Mouse (Mus musculus) layer of hippocampus, adult 9-11 months (tissue): ENCODE measurements around the gene 1700001C19Rik.
"Not testable (repeated sequence)": the region's sequence is repeated elsewhere in the genome, so short reads cannot be mapped to it uniquely, and the experiment has no call there.

Experiments
- DNase-seq: peaks from one replicate; pipeline ENCODE4 v3.0.0; 2022

The 1700001C19Rik gene

DNA sequence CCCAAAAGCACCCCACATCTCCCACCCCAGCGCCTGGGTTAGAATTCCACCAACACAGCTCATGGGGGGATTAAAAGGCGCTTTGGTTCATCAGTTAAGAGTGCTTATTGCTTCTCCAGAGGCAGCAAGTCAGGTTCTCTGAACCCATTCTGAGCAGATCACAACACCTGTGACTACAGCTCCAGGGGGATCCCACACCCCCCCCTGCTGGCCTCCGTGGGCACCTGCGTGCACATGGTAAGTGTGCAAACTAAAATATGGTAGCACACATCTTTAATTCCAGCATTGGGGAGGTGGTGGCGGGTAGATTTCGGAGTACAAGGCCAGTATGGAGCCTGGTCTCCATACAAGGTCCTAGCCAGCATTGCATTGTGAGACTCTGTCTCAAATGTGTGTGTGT lies 9.9 kb downstream of the 1700001C19Rik start:
- DNase-seq, result no peak

DNA sequence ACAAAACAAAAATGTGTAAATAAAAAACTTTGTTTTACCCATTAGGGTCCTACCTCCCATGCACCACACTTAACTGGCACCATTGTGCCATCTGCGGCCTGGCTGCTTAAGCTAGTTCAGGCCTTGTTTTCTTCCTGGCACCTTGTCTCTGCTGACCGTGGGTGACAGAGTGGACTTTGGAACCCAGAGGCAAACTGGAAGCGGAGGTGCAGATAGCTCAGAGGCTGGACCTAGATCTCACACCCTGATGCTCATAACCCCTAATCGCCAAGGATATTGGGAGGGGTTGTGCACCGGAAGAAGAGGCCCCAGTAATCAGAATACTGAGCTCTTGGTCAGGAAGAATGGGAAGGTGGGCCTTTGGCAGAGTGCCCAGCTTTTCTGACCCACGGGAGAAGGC lies 13.0 kb downstream of the 1700001C19Rik start:
- no peak for DNase-seq

DNA sequence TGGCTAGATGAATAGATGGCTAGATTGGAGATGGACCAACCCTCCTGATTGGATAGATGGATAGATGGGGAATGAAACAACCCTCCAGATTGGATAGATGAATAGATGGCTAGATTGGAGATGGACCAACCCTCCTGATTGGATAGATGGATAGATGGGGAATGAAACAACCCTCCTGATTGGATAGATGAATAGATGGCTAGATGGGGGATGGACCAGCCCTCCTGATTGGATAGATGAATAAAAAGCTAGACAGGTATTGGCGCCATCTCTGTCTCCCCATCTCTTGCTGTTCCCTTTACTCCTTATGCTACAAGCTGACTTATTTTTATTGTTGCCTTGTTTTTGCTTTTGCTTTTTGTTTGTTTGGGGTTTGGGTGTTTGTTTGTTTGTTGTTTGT lies 14.6 kb downstream of the 1700001C19Rik start:
- not testable (repeated sequence) for DNase-seq

DNA sequence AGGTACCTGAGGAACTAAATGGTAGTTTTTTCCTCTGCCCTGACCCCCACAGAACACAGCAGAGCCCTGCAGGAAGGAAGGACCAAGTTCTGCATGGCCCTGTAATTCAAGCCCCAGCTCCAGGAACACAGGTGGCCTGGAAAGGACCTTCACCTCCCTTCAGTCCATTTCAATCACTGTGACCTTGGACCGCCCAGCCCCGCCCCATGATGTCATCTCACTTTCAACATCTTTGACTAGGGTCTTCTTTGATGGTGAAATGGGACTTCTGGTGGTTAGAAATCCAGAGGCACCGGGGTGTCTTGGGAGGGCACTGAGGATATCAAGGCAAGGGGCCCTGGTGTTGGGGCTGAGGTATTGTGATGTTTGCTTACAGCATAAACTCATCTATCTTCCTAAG lies 15.6 kb downstream of the 1700001C19Rik start:
- no peak for DNase-seq

DNA sequence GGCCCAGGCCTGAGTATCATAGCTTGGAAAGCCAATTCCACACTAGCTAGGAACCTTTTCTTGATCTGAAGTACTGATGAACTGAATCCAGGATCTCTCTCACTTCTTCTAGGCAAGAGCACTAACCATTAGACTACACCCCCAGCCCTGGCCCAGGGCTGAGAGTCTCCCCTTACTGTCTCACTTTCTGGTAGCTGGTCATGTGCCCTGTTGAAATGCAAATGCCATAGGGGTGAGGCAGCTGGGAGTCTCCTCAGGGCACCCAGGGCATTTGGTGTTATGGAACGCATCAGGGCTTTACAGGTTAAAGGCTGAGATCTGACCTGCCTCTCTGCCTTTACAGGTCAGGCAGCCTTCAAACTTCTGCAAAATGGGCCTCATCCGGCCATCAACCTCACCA lies 17.0 kb downstream of the 1700001C19Rik start:
- DNase-seq, result no peak

DNA sequence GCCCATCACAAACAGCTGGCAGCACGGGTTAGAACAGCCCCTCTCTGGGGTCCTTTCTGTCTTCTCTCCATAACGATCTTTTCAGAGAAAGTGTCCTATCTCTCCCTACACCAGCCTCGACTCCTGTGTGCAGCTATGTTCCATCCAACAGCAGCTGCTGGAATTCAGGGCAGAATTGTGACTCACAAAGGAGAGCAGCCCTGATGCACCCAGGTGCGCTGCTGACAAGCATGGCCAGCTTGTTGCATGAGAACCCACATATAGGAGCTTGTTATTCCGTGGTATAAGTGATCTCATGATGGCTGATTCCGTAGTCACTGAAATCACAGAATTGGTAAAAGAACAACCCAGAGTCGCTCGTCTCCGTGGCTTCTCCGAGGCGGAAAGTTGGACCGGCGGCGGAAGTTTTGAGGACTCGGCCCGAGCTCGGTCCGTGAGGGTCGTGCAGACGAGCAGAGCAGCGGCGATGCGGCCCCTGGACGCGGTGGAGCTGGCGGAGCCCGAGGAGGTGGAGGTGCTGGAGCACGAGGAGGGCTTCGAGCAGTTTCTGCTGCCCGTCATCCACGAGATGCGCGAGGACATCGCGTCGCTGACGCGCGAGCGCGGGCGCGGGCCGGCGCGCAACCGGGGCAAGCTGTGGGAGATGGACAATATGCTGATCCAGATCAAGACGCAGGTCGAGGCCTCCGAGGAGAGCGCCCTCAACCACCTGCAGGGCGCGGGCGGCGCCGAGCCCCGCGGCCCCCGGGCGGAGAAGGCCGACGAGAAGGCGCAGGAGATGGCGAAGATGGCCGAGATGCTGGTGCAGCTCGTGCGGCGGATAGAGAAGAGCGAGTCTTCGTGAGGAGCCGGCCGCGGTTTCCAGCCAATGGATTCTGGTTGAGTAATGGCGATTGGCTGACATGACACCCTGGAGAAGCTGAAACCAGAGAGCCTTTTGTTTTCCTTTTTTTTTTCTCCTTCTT lies 27.0 kb downstream of the 1700001C19Rik start:
- not testable (repeated sequence) for DNase-seq

DNA sequence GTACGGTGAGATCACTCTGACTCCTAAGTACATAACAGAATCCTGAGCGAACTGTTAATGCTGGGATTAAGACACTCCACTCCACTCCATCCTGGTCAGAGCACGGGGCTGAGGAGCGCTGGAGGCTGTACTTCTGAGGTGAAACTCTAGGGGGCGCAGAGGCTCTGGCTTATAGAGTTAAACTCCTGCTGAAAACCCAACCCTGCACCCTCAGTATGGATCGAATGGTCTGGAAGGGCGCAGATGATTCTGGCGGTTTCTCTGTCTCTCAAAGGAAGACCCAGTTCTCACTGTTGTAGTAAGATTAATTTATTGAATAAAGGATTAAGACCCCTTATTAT lies 28.6 kb downstream of the 1700001C19Rik start:
- DNase-seq, result no peak

DNA sequence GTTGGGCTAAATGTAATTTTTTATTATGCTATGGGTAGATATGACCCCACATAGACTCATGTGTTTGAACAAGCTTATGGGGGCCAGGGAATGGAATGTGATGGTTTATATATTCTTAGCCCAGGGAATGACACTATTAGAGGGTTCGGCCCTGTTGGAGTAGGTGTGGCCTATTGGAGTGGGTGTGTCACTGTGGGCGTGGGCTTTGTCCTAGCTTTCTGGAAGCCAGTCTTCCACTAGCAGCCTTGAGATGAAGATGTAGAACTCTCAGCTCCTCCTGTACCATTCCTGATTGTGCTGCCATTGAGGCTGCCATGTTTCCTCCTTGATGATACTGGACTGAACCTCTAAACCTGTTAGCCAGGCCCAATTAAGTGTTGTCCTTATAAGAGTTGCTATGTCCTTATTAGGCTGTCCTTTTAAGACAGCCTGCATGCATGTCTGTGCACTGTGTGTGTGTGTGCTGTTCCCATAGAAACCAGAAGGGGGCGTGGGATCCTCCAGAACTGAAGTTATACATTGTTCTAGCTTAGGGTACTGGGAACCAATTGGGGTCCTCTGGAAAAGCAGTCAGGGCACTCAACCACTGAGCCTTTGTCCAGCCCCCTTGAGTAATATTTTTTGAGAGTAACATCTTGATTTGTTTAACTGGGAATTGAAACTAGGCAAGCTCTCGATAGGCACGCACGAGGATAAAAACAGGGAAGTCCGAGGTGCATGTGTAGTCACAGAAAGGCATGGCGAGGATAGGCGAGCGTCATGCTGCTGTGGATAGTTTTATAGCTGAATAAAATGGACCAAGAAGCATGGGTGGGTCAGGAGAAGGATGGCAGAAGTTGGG lies 29.2 kb downstream of the 1700001C19Rik start:
- DNase-seq, result no peak

DNA sequence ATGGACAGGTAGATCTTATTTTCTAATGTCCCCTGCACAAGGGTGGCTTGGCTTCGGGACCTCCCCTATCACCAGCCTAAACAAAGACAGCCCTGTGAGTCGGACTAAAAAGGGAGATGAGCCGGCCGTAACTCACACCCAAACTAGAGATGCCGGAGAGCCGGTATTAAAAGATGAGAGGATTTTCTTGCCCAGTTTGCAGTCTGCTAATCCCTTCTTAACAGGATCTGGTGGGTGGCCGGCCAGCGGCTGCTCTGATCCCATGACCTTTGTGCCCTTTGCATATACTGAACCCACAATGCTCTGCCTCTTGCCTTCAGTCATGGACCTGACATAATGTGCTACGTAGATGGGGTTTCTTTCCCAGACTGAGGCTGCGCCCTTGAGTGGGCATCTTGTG lies 36.7 kb downstream of the 1700001C19Rik start, which contains the start of gene Guca1a:
Gene Guca1a (minus strand): TSS at position 134 of the 400 bp plus-strand sequence.
- DNase-seq, result no peak

DNA sequence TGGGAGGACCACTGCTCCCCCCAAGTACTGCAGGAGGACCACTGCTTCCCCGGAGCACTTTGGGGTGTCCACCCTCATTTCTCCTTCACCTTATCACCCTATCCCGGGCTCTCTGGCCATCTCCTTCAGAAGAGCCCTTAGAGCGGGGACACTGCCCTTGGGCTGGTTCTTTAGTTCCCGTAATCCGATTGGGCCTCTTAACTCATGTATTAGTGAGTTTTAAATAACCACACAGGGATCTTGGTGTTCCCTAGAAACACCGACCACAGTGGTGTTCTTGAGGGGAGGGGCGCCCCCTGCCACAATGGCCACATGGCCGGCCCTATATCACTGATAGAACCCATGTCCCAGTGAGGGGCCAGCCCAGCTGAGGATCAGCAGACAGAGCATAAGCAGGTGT lies 38.1 kb downstream of the 1700001C19Rik start:
- no peak for DNase-seq

DNA sequence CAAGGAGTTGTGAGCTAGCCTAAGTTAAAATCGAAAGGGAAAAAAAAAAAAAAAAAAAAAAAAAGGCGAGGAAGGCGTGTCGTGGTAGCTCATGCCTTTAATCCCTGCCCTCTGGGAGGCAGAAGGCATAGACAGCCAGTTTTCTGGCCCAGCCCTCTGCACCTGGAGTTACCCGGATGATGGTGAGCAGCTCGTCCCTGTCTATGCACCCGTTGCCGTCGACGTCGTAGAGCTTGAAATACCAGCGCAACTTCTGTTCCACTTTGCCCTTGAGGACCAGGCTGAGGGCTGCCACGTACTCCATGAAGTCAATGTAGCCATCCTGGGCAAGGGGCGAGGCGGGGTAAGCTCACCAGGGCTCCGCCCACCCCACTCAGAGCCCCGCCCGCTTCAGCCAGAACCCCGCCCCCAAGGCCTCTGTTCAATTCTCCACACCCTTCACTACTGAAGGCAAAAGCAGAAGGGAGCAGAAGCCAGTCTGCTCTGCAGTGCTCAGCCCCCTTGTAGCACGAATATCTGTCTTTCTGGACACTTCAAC lies 41.7 kb downstream of the 1700001C19Rik start:
- peak; percentile 30 for DNase-seq

DNA sequence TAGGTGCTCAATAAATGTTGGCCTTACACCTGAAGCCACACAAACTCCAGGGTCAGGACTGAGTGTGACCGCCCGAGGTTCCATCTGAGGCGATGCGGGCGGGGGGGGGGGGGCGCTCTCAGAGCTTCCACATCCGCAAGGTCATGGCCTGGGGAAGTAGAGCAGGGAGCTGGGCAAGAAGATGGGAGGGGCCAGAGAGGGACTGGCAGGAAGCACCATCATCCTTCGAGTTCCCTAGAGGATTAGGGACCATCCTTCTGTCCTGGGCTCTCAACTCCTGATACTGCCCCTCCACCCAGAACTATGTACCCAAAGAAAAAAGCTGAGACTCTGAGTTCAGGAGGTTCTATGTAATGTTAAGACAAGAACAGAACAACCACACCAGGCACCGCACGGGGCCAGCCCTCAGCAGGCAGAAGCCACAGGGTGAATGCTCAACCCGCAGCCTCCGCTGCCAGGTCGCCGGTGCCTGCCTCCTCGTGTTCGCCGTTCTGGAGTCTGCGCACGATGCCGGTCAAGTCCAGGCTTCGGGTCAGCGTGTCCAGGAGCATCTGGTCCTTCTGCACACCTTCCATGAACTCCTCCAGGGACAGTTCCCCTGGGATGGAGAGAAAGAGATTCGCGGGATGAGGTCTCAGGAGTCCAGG lies 42.8 kb downstream of the 1700001C19Rik start:
- DNase-seq, result no peak

DNA sequence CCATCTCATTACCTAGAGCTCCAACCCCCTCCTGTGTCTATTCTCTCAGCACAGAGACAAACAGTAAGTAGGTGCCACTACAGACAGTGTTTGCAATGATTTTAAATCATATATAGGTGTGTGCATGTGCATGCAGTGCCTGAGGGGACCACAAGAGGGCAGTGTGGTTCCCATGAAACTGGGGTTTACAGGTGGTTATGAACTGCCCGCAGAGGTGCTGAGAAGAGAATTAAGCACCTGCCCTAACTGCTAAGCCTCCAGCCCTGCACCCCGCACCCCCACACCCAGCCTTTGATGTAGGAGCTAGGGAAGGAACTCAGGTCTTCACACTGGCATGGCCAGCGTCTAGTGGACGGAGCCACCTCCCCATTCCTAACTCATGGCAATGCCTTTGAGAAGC lies 50.5 kb downstream of the 1700001C19Rik start:
- DNase-seq, result no peak

DNA sequence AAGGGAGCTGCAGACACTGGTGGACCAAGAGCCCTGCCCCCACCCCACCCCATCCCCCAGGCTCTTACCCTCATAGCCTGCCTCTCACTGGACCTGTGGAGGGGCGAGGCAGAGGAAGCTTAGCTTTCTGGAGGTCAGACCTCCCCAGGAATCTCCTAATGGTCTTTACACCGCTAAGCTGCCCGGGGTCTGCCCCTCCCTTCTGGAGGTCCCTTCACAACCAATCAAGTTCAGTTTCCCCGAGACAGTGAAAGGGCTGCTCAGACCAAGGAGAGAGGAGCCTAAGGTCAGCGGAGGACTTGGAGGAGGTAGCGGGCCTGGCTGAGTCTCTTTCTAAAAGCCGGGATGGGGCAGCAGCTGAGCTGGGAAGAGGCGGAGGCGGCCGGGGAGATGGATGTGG lies 52.0 kb downstream of the 1700001C19Rik start, which contains the start of gene Guca1b:
Gene Guca1b (plus strand): TSS at position 249 of the 400 bp plus-strand sequence.
- DNase-seq, result no peak

DNA sequence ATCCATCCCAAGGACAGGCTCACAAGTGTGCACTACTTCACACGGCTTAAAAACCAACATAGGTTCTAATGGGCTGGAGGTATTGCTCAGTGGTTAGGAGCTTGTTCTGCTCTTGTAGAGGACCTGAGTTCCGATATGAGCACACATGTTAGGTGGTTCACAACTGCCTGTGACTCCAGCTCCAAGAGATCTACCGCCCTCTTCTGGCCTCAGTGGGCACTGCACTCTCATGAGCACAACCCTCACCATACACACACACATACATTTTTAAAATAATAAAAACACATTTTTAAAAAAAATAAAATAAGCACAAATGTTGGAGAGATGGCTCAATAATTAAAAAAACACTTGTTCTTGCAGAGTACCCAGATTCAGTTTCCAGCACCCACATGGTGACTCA lies 53.1 kb downstream of the 1700001C19Rik start:
- DNase-seq, result no peak

DNA sequence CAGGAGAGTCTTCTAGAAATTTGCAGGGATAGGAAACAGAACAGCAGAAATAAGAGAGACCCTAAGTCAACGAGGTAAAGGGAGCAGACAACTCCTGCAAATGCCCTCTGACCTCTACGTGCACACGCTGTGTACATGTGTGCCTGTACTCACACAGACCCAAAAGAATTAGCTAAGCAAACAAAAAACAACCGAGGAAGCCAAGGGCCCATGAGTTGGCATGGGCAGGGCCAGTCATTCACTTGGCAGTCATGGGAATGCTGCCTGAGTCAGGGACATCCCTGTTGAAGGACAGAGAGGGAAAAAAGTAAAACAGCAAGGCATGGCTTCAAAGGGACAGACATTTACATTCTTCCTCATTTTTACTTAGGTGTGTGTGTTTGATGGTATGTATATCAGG lies 53.9 kb downstream of the 1700001C19Rik start:
- DNase-seq, result no peak

DNA sequence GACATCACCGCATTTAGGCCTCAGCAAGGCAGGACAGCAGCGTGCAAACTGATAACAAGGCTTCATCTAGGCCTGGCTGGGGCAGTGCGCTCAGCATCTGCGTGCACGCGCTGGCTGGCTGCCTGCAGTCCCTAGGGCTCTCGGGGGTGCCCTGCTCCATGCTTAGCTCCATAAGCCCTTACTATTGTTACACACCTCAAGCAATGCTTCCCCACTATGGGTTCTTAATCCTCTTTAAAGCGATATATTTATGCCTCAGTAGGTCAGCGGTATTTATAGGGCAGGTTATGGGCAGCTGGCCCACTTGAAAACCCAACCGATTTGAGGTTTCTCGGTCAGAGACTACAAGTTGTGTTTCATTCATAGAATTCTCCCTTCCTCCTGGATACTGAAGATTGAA lies 55.3 kb downstream of the 1700001C19Rik start:
- DNase-seq, result no peak

DNA sequence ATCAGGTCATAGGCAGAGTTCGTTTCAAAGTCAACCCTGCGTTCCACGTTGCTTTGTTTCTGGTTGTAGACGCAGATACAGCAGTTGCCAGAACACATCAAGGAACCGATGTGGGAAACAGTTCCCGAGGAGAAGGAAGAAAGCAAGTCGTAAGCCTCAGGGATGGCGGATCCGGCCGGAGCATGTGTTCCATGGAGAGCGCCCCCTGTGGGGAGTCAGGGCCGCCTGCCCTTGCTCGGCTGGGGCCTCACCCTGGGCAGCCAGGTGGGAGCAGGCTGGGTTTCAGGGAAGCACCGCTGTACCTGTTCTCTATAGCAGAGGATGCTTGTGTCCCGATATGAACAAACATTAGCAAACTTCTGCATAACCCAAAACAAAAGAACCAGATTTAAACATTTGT lies 59.0 kb downstream of the 1700001C19Rik start:
- no peak for DNase-seq

DNA sequence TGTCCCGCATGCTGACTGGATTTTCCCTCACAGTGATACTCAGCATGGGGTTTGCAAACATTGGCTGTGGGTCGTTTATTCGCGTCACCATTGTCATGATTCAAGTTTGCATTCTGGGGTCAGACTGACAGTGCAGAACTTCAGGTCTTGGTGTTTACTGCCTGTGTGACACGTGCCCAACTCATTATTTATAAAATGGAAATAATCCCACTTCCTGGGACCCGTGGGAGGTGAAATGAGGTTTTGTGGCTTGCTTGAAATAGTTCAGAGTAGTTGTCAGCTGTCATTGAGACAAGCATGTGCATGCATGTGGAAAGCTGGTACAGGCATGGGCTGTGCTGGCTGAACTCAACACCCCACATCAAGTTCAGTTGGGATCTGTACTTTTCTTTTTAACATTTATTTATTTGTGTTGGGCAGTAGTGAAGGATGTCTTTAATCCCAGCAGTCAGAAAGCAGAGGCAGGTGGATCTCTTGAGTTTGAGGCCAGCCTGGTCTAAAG lies 60.3 kb downstream of the 1700001C19Rik start:
- DNase-seq, result no peak

DNA sequence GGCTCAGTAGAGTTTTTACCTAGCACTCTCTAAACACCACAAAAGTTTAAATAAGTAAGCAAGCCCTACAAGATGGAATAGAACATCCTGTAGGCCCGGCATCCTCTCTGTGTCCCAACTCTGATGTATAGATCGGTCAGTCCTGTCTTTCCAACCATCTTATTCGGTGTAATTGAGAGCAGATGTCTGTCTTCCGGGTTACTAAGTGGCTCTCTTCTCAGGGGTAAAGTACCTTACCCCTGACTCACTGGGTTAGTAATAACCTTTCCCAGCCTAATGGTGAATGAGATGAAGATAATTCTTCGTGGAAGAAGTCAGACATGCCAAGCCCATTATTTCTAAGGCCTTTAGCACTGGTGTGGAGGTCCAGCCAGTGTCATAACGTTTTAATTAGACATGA lies 63.2 kb downstream of the 1700001C19Rik start:
- no peak for DNase-seq

DNA sequence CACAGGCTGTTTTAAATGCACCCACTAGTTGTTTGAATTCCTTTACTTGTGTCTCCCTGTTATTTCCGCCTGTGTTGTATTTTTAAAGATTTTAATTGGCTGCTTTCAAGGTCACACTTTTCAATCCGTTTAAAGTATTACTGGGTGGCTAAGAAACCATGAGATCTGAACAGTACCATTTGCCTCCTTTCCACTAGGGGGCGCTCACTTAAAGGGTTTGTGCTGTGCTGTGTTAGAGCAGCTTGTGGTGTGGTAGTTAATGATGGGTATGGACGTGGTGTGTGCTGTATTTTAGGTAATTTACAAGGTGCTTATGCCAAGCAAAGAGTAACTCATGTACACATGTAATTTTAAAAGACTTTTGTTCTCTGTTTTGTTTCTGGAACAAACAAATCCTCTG lies 65.7 kb downstream of the 1700001C19Rik start:
- peak; percentile 49 for DNase-seq

DNA sequence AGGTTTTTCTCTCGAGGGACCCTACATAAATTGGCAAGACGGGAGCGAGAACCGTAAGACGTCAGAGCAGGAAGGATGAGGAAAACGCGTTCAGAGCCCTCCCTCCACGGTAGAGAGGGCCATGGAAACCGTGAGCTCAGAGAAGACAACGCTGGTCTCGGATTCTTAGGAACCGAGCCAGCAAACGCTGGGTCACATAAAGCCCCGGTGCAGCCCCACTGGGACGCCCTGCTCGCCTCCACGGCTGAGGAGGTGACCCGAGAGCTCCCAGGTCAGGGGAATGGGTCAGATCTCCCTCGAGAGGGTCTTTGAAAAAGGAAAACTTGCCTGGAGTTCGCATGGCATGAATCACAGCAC lies 68.1 kb downstream of the 1700001C19Rik start:
- DNase-seq, result no peak
